Mouse (Mus musculus): ENCODE results near the gene Ahdc1.

DNA sequence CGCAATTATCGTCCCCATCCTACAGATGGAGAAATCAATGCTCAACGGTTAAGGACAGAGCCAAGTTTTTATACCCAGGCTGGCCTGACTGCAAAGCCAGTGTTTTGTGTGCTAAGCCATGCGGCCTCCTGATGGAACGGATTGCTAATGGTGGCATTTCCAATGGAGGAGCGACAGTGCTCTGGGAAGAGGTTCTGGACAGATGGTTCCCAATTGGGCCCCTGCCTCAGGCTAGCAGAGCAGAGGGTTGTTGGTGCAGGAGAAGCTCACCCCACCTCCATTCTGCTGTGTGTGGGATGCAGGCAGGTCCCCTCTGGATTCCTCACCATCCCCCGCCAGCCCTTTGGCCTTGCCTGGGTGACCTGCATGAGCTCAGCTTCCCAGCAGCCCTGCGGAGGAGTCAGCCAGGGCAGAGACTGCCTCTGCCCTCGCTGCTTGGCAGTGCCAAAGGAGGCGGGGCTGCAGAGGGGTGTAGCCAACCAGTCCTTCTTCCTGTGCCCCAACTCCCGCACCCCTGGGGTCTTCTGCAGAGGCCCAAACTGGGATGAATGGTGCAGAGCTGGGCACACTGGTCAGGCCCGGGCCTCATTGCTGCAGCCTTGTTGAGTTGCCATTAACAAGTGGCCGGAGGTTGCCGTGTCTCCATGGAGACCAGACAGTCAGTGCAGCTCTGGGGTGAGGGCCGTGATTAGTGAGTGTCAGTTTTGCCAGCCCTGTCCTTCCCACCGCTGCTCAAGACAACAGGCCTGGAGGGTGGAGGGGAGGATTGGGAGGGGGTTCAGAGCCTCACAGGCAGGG is 84.1 kb downstream of the Ahdc1 start:
- TF ChIP-seq CTCF (IDR thresholded peaks at IDR 0.05; ENCODE audit: low read depth, low read length) (no peak), GATA1 (IDR thresholded peaks at IDR 0.05; ENCODE audit: borderline replicate concordance, low read length) (no peak)

Data from G1E (cell line).